Mouse (Mus musculus) left cerebral cortex, postnatal 4 days (tissue): Measurements from ENCODE around the gene Ptpn1. TPM values are rescaled to one million over a fixed set of nuclear protein-coding genes. Genes with fewer than 3 reads are reported as not detected.

Source experiments
- DNase-seq: peaks from one replicate; pipeline ENCODE4 v3.0.0-alpha.2; 2022
- intact Hi-C: fragments of 180-260 bp; cut with DNase I; formaldehyde crosslinking; loops from one replicate; pipeline ENCODE4 v1.15.1; 2025
- total RNA-seq, 2 experiments: library from RNA; stranded (reverse); gene quantifications; 2 replicates each; pipeline ENCODE4 v1.2.3; 2021

Ptpn1 gene
- 10 to 100 TPM; 66.8 to 68.7 TPM for total RNA-seq

GRCm38 (mm10) chr2:167931985-167932726, at the start of gene Ptpn1:
Gene Ptpn1, plus strand, starts transcription at chr2:167932057.
- DNase-seq: peak; percentile 98
- intact Hi-C loops: no loop called here

GRCm38 (mm10) chr2:167886485-167886884, 45.4 kb upstream of the Ptpn1 start:
- DNase-seq: no peak
- intact Hi-C loops: no loop called here

- DNase-seq: no peak
- intact Hi-C loops: no loop called here
Observed at GRCm38 (mm10) chr2:167887516-167888347, 44.1 kb upstream of the Ptpn1 start.

- intact Hi-C loops: no loop called here
Observed at GRCm38 (mm10) chr2:167888834-167889233, 43.0 kb upstream of the Ptpn1 start.

GRCm38 (mm10) chr2:167889886-167890285, 42.0 kb upstream of the Ptpn1 start:
- DNase-seq: no peak
- intact Hi-C loops: no loop called here

More at GRCm38 (mm10) chr2:167888834-167889233, 43.0 kb upstream of the Ptpn1 start:
- DNase-seq: no peak

- intact Hi-C loops: no loop called here
- DNase-seq: peak; percentile 52
Observed at GRCm38 (mm10) chr2:167891908-167892307, 39.9 kb upstream of the Ptpn1 start.

GRCm38 (mm10) chr2:167893680-167894079, 38.2 kb upstream of the Ptpn1 start:
- DNase-seq: no peak
- intact Hi-C loops: loop anchor here (2.0 kb wide), 1 partner anchor 205 kb away; the partner anchor contains the start of genes Cebpb and Tmem189

- peak; percentile 85 for DNase-seq
- intact Hi-C loops: loop anchor here (2.0 kb wide), 1 partner anchor 206 kb away; the partner anchor contains the start of genes Cebpb and Tmem189
Observed at GRCm38 (mm10) chr2:167894948-167895372, 36.9 kb upstream of the Ptpn1 start.

- intact Hi-C loops: no loop called here
- no peak for DNase-seq
Observed at GRCm38 (mm10) chr2:167897896-167898295, 34.0 kb upstream of the Ptpn1 start.

- intact Hi-C loops: no loop called here
- DNase-seq: no peak
Observed at GRCm38 (mm10) chr2:167899989-167900421, 31.9 kb upstream of the Ptpn1 start.

- intact Hi-C loops: no loop called here
- no peak for DNase-seq
Observed at GRCm38 (mm10) chr2:167902116-167902703, 29.6 kb upstream of the Ptpn1 start.

- no peak for DNase-seq
- intact Hi-C loops: no loop called here
Observed at GRCm38 (mm10) chr2:167903242-167903952, 28.5 kb upstream of the Ptpn1 start.

- DNase-seq: no peak
- intact Hi-C loops: no loop called here
Observed at GRCm38 (mm10) chr2:167904621-167905367, 27.1 kb upstream of the Ptpn1 start.

GRCm38 (mm10) chr2:167905561-167905960, 26.3 kb upstream of the Ptpn1 start:
- intact Hi-C loops: no loop called here
- DNase-seq: no peak

GRCm38 (mm10) chr2:167906729-167907128, 25.1 kb upstream of the Ptpn1 start:
- DNase-seq: no peak
- intact Hi-C loops: no loop called here

- no peak for DNase-seq
- intact Hi-C loops: no loop called here
Observed at GRCm38 (mm10) chr2:167909531-167910177, 22.2 kb upstream of the Ptpn1 start.

- intact Hi-C loops: no loop called here
- DNase-seq: no peak
Observed at GRCm38 (mm10) chr2:167910178-167910540, 21.7 kb upstream of the Ptpn1 start.

GRCm38 (mm10) chr2:167911511-167911910, 20.3 kb upstream of the Ptpn1 start:
- no peak for DNase-seq
- intact Hi-C loops: no loop called here

GRCm38 (mm10) chr2:167919081-167919480, 12.8 kb upstream of the Ptpn1 start:
- no peak for DNase-seq
- intact Hi-C loops: no loop called here
